Mouse (Mus musculus) Muller cell, postnatal 12 days (primary cell): ENCODE results near the gene Kctd21.

Source experiments
- DNase-seq: peaks from one replicate; pipeline ENCODE4 v3.0.0-alpha.2; 2015; ENCODE audit errors: inconsistent ontology term

Kctd21 gene

DNA sequence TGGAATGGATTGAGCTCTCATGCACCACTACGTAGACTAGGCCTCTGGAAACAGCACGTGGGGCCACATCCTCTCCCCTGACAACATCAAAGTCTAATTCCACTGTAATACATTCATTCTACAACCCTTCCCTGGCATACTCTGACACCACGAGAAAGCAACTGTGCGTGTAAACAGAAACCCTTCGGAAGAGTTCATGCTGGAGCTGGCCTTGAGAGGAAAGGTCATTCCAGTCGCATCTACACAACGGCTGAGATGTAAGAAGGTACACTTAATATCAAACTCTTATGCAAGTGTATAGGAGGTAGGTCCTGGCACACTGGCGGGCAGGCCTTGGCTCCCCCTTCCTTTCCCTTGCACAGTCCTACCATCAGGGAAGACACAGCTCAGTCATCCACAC is 7.8 kb upstream of the Kctd21 start:
- DNase-seq: no peak

DNA sequence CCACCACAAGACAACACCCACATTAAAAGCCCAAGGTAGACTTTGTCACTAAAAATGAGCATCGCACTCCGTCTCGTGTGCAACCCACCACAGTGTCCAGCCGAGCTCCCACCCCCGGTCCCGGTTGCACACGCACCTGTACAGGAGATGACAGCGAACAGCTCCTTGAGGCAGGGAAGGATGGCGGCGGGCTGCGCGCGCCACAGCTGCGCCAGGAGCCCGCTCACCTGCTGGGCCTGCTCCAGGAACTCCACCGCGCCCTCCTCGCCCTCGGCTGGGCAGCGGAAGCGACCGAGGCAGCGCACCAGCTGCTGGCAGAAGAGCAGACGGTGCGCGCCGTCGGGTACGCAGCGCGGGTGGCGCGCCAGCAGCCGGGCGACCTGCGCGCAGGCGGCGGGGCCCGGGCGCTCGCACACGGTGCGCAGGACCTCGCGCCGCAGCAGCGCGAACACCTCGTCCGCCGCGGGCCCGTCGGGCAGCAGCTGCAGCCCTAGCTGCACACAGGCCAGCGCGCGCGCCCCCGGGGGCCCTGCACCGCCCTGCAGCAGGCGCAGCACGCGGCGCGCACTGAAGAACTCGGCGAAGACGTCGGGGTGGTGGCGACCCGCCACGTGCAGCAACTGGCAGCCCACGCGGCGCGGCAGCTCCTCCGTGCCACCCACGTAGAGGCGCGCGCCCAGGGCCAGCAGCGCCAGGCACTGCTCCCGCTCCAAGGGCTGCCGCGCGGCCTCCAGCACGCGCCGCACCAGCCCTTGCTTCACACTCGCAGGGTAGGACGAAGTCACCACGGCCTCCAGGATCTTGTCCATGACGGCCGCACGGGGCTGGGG is 6.8 kb upstream of the Kctd21 start:
- no peak for DNase-seq

DNA sequence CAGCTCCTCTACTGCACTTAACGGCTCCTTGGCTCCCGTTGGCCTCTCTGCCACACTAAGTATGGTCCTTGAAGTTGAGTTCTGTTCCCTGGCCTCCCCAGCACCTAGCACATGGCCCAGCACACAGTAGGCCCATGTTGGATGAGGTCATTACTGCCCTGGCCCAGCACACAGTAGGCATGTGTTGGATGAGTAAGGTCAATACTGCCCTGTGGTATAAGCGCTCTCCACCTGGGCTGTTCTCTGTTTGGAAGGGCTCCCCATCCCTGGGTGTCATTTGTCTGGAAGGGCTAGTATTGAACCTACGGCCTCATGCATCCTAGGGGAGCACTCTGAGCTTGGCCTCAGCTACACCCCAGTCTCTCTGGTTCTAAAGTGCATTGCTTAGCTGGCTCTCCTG is 4.8 kb upstream of the Kctd21 start:
- no peak for DNase-seq

DNA sequence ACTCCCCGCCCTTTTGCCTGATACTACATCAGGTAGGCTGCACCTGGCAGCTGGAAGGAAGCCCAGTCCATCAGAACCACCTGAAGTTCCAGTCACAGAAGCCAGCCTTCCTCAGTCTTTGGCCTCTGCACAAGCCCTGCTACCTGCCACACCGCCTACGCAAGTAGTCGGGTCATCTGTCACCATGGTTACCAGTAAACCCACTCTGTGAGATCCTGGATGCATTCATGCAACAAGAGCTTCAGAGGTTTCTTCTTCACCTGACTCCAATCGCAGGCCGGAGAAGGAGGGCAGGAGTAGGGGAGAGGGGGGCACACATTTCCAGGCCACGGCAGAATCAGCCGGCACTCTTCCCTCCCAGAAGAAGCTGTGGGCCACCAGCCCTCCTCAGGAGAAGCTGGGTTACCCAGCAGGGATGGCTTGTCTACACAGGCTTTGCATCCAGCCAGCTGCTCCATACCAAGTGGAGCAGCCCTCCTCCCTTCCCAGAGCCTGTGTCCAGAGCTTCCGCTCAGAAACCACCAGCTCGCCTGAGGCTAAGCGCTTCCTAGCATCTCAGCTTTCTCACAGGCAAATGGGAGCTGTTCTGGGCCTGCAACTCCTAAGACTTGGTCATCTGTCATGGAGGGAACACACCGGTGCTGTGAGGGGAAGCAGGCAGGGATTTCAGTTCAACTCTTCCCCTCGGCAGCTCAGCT is 3.1 kb upstream of the Kctd21 start:
- DNase-seq: no peak

DNA sequence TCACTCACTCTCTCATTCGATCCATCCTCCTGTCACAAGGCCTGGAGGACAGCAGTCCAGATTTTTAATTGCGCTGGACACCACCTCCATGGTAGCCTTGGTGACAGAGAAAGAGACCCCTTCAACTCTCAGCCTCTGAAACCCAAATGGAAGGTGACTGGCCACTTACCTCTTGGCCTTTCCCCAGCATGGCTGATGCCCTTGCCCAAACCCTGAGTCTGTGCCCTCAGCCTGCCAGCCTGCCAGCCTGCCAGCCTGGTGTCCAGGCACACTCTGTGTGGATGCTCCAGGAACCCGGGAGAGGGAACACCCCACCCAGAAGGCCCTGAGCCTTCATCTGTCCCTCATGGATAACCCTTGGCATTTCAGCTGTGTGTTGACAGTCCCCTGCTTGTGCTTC is 2.5 kb upstream of the Kctd21 start:
- DNase-seq: no peak

DNA sequence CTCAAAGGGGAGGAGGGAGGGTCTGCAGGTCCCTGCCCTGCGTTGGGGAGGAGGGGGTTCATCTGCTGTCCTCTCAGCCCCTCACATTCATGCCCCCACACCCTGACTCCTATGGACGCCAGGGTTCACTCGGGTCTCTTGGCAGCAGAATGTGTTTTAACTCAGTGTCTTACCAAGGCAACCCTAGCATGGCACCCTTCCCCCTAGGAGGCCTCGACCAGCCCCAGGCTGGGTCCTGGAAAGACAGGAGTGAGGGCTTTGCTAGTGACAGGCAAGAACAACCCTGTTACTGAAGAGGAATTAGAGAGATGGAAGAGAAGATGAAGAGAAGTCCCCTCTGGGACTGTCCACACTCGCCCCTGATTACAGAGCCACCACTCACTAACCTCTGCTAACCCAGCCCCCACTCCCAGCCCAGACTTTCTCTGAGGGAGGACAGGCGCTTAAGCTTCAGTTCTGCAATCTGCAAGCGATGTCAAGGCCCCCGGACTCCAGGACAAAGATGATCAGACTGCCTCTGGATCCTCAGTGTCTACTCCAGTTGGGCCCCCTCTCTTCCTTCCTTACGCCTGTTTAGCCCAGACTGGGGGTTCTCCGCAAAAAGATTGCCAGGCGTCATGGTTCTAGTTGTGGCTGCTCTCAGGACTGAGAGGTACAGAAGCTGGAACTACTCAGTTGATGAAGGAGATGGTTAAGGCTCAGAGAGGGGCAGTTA is 1.0 kb upstream of the Kctd21 start:
- DNase-seq: no peak

DNA sequence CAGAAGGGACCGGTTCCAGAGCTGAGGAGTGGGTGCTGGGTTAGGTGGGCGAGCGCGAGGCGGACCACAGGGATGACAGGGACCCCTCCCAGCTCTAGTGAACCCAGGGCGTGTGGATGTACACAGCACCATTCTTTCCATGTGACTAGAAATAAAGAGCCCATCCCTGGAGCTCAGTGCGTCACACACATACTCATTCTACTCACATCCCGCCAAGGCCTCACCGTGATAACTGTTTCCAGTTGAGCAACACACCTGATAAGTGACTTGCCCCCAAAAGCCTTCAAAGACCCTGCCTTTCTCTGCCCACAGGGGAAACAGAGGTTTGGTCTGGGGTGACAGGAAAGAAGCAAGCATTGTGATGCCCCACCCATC is 527 bp downstream of the Kctd21 start:
- DNase-seq: no peak

DNA sequence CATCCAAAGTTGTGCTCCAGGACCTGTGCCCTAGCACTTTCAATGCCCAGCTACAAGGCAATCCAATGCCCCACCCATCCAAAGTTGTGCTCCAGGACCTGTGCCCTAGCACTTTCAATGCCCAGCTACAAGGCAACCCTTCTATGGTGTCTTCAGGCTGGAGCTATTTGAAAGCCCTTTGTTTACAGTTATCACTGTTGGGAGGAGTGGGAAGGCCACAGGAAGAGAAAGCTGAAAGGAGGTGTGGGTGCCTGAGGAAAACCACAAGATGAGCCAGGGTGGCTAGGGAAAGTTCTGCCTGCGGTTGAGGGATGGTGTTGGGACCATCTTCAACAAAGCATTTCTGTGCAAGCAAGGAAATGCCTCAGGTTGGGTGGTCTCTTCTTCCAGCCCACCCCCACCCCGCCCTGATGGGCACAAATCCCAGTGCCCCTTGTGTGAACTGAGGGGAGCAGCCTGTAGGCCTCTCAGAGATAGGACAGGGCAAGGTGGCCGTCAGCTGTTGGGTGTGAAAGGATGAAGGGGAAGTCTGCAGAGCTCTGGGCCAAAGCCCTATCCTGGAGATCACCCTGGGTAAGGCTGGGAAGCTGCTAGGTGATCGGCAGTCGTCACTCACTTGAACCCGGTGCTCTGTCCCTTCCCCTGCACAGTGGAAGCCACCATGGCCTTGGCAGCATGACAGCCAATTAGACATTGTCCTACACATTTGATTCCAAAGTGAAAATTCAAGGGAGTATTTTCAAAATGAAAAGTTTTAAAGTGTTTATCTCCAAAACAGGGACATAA is 1.2 kb downstream of the Kctd21 start:
- DNase-seq: no peak

DNA sequence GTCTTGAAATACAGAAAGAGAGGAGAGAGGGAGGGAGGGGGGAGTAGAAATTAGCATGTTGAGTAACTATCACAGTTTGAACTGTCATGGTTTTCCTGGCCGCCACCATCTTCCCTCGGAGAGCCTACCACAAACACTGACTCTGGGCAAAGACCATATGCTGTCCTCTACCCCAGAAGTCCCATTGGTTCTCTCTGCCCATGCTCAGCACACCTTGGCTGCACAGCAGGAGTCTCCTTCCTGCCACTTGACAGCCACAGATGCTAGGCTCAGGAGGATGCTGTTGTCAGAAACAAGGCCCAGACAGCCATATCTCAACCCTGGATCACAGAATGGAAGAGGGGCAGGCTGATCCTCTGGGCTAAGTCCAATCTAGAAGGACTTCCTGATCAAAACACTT is 2.3 kb downstream of the Kctd21 start:
- DNase-seq: no peak

DNA sequence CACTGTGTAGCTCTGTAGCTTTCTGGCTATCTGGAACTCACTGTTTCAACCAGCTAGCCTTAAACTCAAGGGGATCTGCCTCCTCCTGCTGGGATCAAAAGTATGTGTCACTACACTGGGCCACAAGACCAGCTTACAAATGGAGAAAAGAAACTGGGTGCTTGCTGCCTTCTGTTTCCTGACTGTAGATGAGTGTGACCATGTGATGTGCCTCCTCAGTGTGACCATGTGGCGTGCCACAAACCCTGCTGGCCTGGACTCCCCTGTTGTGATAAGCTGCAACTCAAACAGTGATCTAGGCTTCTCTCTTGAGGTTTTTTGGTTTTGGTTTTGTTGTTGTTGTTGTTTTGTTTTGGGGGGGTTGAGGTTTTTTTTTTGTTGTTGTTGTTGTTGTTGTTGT is 4.6 kb downstream of the Kctd21 start:
- no peak for DNase-seq

DNA sequence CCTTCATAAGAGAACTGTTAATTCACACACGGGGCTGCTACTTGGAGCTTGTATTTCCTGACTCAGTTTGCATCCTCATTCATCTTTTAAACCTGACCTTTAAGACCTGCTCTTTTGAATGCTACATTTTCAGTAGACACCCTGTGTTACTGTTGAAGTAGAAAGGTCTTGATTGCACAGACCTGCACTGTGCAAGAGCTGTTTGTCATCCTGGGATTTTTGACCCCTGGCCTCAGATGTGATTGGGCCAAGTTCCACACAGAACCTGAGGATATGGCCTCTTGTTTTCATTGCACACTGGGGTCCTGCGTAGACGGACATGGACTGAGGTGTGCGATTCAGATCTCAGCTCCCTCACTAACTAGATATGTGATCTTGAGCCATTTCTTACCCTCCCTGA is 6.5 kb downstream of the Kctd21 start:
- DNase-seq: no peak

DNA sequence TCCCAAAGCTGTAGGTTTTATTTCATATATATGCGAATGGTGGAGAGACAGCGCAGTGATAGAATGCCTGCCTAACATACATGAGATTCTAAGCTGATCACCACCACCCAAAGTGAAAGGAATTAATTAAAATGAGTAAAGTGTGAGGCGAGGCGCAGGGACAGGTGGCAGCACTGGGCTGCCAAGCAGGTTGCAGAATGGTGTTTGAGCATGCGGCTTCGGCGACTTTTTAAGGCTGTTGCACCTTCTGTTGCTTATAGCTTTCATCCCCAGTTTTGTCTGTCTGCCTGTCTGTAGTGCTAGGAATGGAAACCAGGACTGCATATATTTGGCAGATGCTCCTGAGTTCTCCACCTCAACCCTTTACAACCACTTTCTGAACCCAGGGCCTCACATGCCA is 7.5 kb downstream of the Kctd21 start:
- no peak for DNase-seq

DNA sequence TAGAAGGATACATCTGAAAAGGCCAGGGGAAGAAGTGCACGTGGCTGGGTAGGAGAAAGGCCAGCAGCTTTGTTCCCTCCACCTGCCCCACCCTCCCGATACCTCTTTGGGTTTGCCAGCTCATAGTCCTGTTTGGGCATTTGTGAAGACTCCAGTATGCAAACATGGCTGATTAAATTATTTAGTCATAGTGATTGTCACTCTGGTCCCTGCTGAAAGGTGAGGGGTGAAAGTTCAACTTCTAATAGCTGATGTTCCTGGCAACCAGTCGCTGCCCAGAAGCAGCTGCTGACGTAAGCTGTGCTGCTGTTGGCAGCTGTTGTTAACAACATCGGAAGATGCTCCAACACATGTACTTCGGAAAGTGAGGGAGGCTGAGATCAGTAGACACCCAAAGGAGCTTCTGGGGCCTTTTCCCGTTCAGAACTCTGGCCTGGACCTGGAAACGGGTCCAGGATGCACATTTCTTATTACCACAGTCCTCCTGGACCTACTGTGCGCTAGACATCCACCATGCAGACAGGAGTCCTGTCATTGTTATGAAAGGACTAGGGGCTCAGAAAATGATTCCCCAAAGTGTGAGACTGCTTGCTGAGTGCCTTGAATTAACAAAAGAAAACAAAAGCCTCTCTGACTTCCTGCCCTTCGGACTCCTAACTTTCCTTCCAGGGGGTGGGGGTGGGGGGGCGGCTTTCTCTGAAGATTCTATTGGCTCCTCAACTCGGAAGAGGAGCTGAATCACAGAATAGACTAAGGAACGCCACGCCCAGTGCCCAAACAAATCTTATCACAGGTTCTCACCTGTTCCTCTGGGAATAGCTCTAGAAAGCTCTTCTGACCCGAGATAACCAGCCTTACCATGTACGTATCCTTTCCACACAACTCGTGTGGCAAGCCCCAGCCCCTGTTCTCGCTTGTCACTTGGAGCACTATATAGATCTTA is 9.1 kb downstream of the Kctd21 start:
- DNase-seq: no peak

DNA sequence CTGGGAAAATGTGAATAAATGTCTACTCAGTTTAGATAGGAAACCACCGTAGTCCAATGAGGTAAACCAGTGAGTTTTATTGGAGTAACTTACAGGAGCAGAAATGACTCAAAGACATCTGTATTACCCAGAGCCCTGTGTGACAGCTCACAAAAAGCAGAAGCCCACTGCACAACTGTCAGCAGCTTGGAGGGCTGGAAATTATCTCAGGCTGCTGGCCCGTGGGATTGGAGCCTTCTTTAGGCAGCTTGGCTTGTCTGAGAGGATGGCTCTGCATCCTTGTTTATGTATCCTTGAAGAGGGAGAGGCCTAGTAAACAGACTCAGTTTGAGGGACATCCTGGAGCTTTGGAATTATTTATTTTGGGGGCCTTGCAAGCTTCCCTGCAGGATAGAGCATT is 10.8 kb downstream of the Kctd21 start:
- DNase-seq: no peak

DNA sequence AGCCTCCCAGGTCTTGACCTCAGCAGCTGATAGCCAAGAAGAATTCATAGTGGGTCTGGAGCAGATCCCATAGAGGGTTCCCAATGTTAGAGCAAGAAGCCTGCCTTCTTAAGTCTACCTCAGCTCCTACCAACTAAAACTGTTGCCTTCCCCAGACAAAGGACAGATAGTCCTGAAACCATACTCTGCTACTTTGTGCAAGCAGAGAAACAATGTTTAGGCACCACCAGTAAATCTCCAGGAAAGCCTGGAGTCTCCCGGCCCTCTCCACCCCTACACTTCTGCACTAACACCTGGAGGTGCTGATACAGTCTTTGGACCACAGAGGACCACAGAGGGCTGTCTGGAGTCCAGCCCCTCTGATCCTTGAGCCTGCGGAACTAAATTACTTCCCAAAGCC is 12.5 kb downstream of the Kctd21 start:
- DNase-seq: no peak

DNA sequence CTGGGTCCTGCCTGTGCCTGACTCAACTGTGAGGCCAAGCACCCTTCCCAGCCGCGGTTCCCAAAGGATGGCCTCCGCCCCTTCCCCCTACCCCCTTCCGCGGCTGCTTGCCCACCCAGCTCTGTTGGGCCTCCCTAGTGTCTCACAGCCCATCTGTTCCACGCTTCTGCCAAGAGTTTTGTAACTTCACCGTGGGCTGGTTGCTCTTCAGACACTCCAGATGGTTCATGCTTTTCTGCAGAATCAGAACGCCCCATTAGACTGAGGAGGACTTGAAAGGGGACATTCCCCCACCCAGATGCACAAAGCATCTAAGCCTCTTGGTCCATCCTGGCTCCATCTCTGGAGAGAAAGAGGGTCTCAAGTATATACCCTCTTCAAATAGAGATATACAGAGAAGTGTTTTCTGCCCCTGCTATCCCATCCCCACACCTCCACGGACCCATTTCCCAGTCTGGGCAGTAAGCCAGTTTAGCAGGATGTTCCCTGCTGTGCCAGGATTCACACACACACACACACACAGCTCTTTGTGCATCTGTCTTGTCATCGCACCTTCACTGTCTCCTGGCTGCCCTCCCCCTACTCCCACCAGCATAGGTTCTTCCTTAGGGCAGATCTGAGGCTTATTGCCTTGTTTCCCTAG is 13.2 kb downstream of the Kctd21 start:
- peak; percentile 29 for DNase-seq

DNA sequence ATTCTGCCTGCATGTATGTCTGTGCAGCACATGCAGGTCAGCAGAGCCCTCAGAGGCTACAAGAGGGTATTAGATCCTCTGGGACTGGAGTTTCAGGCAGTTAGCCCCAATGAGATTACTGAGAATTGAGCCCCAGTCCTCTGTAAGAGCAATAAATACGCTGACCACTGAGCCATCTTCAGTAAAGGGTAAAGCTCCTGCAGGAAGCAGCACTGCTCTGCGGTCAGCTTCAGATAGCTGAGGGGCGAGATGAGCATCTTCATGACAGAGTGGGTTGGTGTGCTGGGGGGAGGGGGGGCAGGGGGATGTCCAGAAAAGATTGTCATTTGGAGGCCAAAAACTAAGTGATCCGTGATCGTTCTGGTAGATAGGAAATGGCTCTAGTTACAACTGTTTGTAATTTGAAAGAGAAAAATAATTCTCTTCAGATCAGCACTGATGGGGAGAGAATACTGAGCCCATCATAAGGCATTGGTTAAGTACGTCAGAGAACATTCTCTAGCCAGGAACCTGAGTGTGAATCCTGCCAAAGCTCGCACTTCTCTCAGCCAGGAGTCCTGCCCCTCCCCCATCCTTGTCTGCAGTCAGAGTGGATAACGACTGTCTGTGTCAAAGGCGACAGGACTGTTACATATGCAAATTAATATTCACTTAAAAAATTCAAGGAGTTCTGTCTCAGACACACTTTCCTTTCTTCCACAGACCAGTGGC is 14.1 kb downstream of the Kctd21 start:
- DNase-seq: no peak

DNA sequence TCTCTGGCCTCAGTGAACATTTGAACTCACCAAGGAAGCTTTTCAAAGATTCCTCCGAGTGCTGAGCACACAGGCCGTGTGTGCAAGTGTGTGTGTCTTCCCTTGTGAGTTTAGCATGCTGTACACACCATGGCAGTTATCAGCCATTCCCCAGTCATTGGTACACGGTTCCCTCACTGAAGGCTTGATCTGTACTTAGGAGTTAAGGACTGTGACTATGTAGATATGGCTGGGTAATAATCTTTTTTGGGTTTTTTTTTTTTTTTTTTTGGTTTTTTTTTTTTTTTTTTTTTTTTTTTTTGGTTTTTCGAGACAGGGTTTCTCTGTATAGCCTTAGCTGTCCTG is 14.7 kb downstream of the Kctd21 start:
- no peak for DNase-seq

DNA sequence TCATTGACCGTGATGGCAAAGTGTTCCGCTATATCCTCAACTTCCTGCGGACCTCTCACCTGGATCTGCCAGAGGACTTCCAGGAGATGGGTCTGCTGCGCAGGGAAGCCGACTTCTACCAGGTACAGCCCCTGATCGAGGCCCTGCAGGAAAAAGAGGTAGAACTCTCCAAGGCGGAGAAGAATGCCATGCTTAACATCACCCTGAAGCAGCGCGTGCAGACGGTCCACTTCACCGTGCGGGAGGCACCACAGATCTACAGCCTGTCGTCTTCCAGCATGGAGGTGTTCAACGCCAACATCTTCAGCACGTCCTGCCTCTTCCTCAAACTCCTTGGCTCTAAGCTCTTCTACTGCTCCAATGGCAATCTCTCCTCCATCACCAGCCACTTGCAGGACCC is 15.3 kb downstream of the Kctd21 start:
- no peak for DNase-seq

DNA sequence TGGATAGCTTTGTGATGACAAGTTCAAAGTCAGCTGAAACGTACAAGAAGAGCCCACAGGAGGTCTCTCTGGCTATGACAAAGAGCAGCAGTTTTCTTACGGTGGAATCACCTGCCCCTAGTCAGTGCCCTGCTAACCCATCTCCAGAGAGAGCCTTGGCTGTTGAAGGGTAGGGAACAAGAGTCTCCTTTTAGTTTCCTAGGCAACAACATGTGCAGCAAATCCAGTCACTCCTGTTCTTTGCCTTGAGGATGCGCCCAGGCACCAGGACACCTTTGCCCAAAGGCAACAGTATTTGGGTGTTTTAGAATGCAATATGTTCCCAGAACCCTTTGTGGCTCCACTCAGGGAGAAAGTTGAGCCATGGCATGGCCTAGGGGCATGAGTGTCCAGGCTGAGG is 16.2 kb downstream of the Kctd21 start:
- no peak for DNase-seq
